Mouse (Mus musculus): ENCODE data around the gene Hoxb9. TPM values are rescaled to one million over a fixed set of nuclear protein-coding genes. Genes with fewer than 3 reads are reported as not detected.

Hoxb9 gene
- polyA plus RNA-seq, 1 experiment from 2014 or later: 1.5 TPM

- 54% methylated on average over 3 of the region's 3 CpGs for WGBS
- no peaks in the 10 kb centered on the region for H3K9me3 ChIP-seq (ENCODE audit: control insufficient read depth)
- H3K9ac ChIP-seq (ENCODE audit: low read depth, low read length): no peak overlapping the region
- H3K36me3 ChIP-seq (ENCODE audit: control insufficient read depth, insufficient read depth): no peaks in the 10 kb centered on the region
- peaks cover 85% of the 10 kb centered on the region for H3K27me3 ChIP-seq (replicated peaks; ENCODE audit: control insufficient read depth, insufficient read depth, low read length)
- H3K27ac ChIP-seq (ENCODE audit: low read depth, low read length): no peak overlapping the region
- no peak overlapping the region; the same call in 1 of the 2 replicates for H3K4me2 ChIP-seq (replicated peaks; ENCODE audit: low read depth)
- H3K4me1 ChIP-seq (replicated peaks; ENCODE audit: control insufficient read depth, insufficient read depth, low read length): no peaks in the 10 kb centered on the region; the same call in 1 of the 2 replicates
- TF ChIP-seq CTCF (IDR thresholded peaks at IDR 0.05; ENCODE audit: low read depth): no peak
- no peak for ATAC-seq
- H3K4me3 ChIP-seq (ENCODE audit: low read depth, low read length): no peak overlapping the region
Observed at GRCm38 (mm10) chr11:96297428-96297827, 26.2 kb downstream of the Hoxb9 start.

- WGBS: 45% methylated on average over 11 of the region's 11 CpGs
- no peak overlapping the region for H3K27ac ChIP-seq (ENCODE audit: low read depth, low read length)
- TF ChIP-seq CTCF (IDR thresholded peaks at IDR 0.05; ENCODE audit: low read depth): no peak
- H3K4me2 ChIP-seq (replicated peaks; ENCODE audit: low read depth): peak overlapping the region; percentile 82
- peaks cover 84% of the 10 kb centered on the region for H3K27me3 ChIP-seq (replicated peaks; ENCODE audit: control insufficient read depth, insufficient read depth, low read length)
- H3K9ac ChIP-seq (ENCODE audit: low read depth, low read length): no peak overlapping the region
- ATAC-seq: no peak
- H3K9me3 ChIP-seq (ENCODE audit: control insufficient read depth): no peaks in the 10 kb centered on the region
- peak overlapping the region; percentile 53; the same call in 1 of the 2 replicates for H3K4me3 ChIP-seq (ENCODE audit: low read depth, low read length)
- no peaks in the 10 kb centered on the region; the same call in 1 of the 2 replicates for H3K4me1 ChIP-seq (replicated peaks; ENCODE audit: control insufficient read depth, insufficient read depth, low read length)
- H3K36me3 ChIP-seq (ENCODE audit: control insufficient read depth, insufficient read depth): no peaks in the 10 kb centered on the region
Observed at GRCm38 (mm10) chr11:96297968-96298635, 26.8 kb downstream of the Hoxb9 start.

- H3K4me3 ChIP-seq (ENCODE audit: low read depth, low read length): peak overlapping the region; percentile 53
- peak overlapping the region; percentile 60 for H3K27ac ChIP-seq (ENCODE audit: low read depth, low read length)
- H3K4me2 ChIP-seq (replicated peaks; ENCODE audit: low read depth): peak overlapping the region; percentile 82
- no peaks in the 10 kb centered on the region for H3K36me3 ChIP-seq (ENCODE audit: control insufficient read depth, insufficient read depth)
- no peak for TF ChIP-seq CTCF (IDR thresholded peaks at IDR 0.05; ENCODE audit: low read depth)
- 0 out of 2 replicates have a peak, but pooled peaks have one; percentile 17 for ATAC-seq
- under 1% methylated on average over 65 of the region's 66 CpGs for WGBS
- H3K9me3 ChIP-seq (ENCODE audit: control insufficient read depth): no peaks in the 10 kb centered on the region
- peak overlapping the region; percentile 70 for H3K9ac ChIP-seq (ENCODE audit: low read depth, low read length)
- H3K27me3 ChIP-seq (replicated peaks; ENCODE audit: control insufficient read depth, insufficient read depth, low read length): peaks cover 89% of the 10 kb centered on the region
- no peaks in the 10 kb centered on the region; the same call in 1 of the 2 replicates for H3K4me1 ChIP-seq (replicated peaks; ENCODE audit: control insufficient read depth, insufficient read depth, low read length)
Observed at GRCm38 (mm10) chr11:96298895-96299667, 27.8 kb downstream of the Hoxb9 start.

- peaks cover 83% of the 10 kb centered on the region for H3K27me3 ChIP-seq (replicated peaks; ENCODE audit: control insufficient read depth, insufficient read depth, low read length)
Observed at GRCm38 (mm10) chr11:96299781-96300180, 28.5 kb downstream of the Hoxb9 start.

GRCm38 (mm10) chr11:96300354-96301063 lies 29.3 kb downstream of the Hoxb9 start:
- H3K4me1 ChIP-seq (replicated peaks; ENCODE audit: control insufficient read depth, insufficient read depth, low read length): no peaks in the 10 kb centered on the region; the same call in 1 of the 2 replicates
- H3K4me2 ChIP-seq (replicated peaks; ENCODE audit: low read depth): peak overlapping the region; percentile 82
- TF ChIP-seq CTCF (IDR thresholded peaks at IDR 0.05; ENCODE audit: low read depth): 0 out of 2 replicates have a peak, but pooled peaks have one; percentile 9
- 0 out of 2 replicates have a peak overlapping the region, but pooled peaks have one; percentile 60 for H3K27ac ChIP-seq (ENCODE audit: low read depth, low read length)
- peaks cover 78% of the 10 kb centered on the region for H3K27me3 ChIP-seq (replicated peaks; ENCODE audit: control insufficient read depth, insufficient read depth, low read length)
- 17% methylated on average over 31 of the region's 35 CpGs for WGBS
- ATAC-seq: no peak
- H3K4me3 ChIP-seq (ENCODE audit: low read depth, low read length): peak overlapping the region; percentile 53
- no peak overlapping the region for H3K9ac ChIP-seq (ENCODE audit: low read depth, low read length)
- no peaks in the 10 kb centered on the region for H3K36me3 ChIP-seq (ENCODE audit: control insufficient read depth, insufficient read depth)
- no peaks in the 10 kb centered on the region for H3K9me3 ChIP-seq (ENCODE audit: control insufficient read depth)

More at GRCm38 (mm10) chr11:96299781-96300180, 28.5 kb downstream of the Hoxb9 start:
- Histone ChIP-seq H3K4me2 (replicated peaks; ENCODE audit: low read depth) (peak overlapping the region; percentile 82), H3K4me1 (replicated peaks; ENCODE audit: control insufficient read depth, insufficient read depth, low read length) (no peaks in the 10 kb centered on the region; the same call in 1 of the 2 replicates), H3K9ac (ENCODE audit: low read depth, low read length) (peak overlapping the region; percentile 70; the same call in 1 of the 2 replicates), H3K27ac (ENCODE audit: low read depth, low read length) (peak overlapping the region; percentile 60; the same call in 1 of the 2 replicates), H3K9me3 (ENCODE audit: control insufficient read depth) (no peaks in the 10 kb centered on the region), H3K4me3 (ENCODE audit: low read depth, low read length) (peak overlapping the region; percentile 53), H3K36me3 (ENCODE audit: control insufficient read depth, insufficient read depth) (no peaks in the 10 kb centered on the region)
- WGBS: 8% methylated on average over 9 of the region's 9 CpGs
- no peak for TF ChIP-seq CTCF (IDR thresholded peaks at IDR 0.05; ENCODE audit: low read depth)
- no peak for ATAC-seq
